In genomic region chr13:21377773-21378172, GRCm38 (mm10) we compare ENCODE assay signal across 13 mouse cellular contexts. TPM values are rescaled to one million over a fixed set of nuclear protein-coding genes. Genes with fewer than 3 reads are reported as not detected.
"Had no signal": no experiment of that assay in that cellular context is flagged by ENCODE, and none has a peak within 500 bp of the region (broad histone marks: within the 10 kb centered on the region; RNA-seq: fewer than 3 reads in every experiment).

No protein-coding gene starts in this region.

- ATAC-seq: liver, postnatal 0 days; lung, postnatal 0 days; midbrain, embryonic 16.5 days had no signal

- DNase-seq: liver, postnatal 0 days; lung, adult 2 months; lung, postnatal 14 days; lung, postnatal 36 days; midbrain, embryonic 14.5 days; right cerebral cortex, postnatal 14 days; thymus, adult 2 months; thymus, postnatal 36 days had no signal

RNA-seq across cellular contexts. Expression of gene Olfr1367, which starts 31.1 kb away (rescaled TPM):
- total RNA-seq: megakaryocyte progenitor cell, adult 5-6 weeks; megakaryocyte-erythroid progenitor cell, adult 5-6 weeks; neutrophil, adult 5-6 weeks had no signal
